Mouse (Mus musculus): ENCODE measurements at regions not wholly inside any gene's neighbourhood (a gene's known extent, or its start where the extent isn't known, plus 50 kb on each side); places are given as distances from the start of the nearest gene placed in this dataset.

DNA sequence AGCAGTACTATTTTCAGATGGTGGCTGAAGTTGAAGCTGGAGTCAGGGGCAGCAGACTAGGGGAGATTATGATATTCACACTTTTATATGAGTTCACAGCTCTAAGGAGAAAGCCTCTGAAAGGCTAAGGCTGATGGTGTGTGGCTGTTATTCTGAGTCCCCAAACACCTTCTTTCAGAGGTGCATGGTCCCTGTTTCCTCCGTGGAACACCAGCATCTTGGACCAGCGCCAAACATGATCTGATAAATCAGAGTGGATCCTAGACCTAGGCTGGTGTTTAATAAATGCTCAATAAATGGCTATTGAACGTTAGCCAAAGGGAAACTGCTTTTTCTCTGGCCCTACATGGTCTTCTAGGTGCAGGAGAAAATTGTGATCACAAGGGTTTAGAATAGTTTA is 269.2 kb downstream of the Agtpbp1 start:
- no peak for DNase-seq (ENCODE audit: low spot score in 2 of 2)

DNA sequence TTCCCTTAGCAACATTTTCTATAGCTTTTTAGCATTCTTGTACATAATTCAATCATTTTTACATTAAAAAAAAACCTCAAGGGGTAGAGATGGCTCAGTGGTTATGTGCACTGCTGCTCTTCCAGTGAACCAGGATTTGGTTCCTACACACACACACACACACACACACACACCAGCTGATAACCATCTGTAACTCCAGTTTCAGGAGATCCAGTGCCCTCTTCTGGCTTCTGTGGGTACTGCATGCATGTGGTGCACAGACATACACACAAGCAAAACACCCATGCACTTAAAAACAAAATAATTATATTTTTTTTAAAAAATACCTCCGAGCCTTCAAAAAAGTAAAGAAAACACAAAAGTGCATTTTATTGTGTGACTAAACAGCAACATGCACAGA is 270.6 kb downstream of the Agtpbp1 start:
- no peak for DNase-seq (ENCODE audit: low spot score in 2 of 2)

DNA sequence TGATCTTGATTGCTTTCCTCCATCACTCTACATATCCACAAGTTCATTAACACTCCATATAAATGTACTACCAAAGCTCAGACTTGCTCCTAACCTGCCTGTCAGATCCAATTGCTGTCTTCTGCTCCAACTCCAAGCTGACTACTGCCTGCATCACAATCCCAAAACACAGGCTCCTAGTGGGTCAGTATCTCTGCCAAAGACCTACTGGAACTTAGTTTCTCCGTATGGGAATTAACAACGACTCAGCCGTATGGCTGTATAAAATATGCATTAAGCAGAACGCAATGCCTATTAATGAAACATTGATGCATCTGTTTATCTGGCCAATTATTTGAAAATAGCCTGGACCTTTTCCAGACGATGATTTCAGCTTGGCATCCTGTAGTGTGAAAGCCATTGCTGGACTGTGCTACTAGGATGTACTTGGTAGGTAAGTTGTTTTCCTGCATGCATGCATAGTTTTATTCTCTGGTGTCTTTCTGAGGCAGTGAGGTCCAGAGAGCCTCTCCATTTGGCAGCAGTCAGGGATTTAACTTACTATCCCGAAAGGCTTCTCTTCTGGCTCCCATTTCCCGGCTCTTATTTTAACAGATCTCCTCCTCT is 271.2 kb downstream of the Agtpbp1 start:
- no peak for DNase-seq (ENCODE audit: low spot score in 2 of 2)

DNA sequence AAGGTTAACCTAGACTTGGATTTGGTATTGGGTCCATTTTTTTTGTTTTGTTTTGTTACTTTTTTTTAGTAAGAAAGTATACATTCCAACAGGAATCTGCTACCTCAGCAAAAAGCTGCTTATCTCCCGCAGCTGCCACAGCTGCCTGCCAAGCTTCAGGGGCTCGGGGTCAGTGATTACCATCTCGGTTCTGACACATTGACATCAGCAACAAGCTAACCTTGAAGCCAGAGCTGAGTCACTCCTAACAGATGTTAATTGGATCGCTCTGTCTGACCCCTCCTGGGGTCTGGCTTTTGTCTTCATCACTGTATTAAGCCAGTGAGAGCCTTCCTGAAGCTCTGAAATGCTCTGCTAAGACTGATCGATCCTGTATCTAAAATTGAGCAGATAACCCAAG is 292.1 kb downstream of the Agtpbp1 start:
- no peak for DNase-seq (ENCODE audit: low spot score in 2 of 2)

DNA sequence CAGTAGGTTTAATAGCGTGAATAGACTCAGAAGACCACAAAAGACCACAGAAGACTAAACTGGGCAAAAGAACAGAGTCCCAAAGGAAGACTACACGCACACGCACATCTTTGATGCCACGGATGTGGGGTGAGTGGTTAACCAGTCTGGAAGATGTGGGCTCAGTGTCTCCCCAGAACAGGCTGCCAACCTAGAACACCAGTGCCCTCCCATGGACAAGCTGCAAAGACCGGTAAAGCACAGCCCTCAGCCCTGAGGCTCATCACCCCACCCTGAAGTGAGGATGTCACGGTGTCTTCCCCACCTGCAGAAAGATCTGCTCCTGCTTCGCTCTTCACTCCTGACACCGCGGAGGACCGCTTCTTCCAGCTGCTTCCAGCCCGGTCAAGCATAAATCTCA is 295.9 kb downstream of the Agtpbp1 start:
- DNase-seq (ENCODE audit: low spot score in 2 of 2): peak; percentile 25 to 33

DNA sequence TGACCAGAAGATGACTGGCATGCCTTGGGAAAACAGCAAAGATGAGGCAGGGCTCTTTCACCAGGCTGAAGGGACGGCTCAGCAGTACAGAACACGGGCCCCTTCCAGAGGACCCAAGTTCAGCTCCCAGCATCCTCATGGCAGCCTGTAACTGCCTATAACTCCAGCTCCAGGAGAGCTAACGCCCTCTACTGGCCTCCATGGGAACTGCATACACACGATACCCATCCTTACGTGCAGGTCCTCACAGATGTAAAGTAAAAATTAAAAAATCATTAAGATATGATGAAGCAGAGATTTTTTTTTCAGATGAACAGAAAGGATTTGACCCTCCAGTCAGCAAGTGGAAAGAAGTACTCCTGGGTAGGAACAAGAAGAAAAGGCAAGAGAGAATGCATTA is 303.8 kb downstream of the Agtpbp1 start:
- DNase-seq (ENCODE audit: low spot score in 2 of 2): no peak

DNA sequence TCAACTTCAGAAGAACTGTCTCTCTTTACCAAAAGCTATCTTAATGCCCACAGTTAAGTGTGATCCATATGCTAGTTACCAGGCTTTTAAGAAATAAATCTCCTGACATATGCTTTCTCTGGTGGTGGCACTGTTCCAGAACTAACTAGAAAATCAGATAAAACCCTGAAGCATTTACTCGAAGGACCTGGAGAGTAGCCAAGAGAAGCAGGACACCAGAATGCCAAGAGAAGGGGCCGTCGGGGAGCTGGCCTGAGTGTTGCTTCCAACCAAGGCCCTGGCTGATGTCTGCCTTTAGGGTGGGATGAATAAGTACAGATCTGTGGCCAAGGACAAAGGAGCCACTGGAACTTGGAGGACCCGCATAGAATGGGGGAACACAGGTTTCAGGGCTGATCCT is 305.9 kb downstream of the Agtpbp1 start:
- no peak for DNase-seq (ENCODE audit: low spot score in 2 of 2)

DNA sequence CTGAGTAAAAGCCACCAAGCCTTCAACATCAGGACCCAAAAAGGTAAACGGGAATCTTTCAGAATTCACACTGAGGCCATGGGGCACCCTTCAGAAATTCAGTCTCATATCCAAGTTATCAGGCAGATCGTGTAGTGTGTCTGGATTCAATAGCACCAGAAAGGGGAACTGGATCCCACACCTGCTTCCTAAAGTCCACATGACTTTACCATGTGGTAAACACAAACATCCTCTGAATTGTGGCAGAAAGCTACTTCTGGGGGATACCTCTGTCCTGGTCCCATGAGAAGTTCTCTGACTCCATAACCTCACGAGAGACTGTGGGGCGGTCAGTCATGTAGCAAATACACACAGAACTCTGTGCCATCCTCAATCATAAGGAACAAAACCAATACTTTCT is 313.4 kb downstream of the Agtpbp1 start:
- DNase-seq (ENCODE audit: low spot score in 2 of 2): no peak

DNA sequence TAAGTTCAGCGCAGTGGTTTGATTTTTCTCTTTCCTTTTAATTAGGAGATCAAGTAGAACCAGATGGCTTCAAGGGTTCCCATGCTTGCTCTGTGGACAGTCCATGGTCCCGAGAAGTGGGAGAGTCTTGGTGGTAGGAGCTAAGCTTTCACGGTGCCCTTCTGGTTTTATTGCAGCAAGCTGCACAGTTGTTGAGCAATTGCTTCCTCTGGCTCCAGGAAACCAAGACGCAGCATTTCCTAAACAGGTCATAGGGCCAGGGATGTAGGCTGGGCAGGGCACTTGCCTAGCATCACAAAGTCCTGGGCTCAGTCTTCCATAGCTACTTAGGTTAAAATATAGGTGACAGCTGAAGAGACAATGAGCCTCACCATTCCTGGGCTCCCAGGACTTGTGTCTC is 318.2 kb downstream of the Agtpbp1 start:
- no peak for DNase-seq (ENCODE audit: low spot score in 2 of 2)

DNA sequence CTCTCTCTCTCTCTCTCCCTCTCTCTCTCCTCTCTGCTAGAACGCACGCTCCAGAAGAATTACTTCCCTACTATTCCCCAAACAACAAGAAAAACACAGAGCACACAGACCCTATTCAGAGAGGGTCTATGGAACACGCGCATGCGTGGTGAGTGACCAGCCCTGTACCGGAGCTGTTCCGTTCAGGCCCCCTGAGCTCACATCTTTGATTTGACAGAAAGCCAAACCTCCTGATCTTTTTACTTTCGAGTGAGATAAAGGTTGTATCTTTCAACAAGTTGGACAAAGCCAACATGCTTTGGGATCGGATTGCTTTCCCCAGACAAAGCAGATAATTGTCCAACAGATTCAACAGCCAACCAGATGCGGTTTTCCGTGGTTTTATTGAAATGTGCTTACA is 320.9 kb downstream of the Agtpbp1 start:
- DNase-seq (ENCODE audit: low spot score in 2 of 2): no peak

DNA sequence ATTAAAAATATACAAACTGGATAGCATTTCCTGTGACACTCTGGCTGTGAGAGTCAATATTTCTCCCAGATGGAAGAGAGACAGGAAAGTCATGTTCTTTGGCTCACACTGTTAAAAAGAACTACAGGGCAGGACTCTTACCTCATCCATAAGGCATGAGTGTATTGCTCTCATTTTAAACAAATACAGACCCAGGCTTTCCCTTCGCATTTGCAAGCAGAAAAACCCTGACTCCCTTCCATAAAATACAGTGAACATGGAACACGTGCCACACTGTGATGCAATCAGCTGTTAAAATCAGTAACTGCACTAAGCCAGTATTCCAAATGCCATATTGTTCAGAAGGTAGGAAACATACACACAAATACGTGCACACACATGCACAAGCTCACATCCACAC is 323.1 kb downstream of the Agtpbp1 start:
- DNase-seq (ENCODE audit: low spot score in 2 of 2): no peak

DNA sequence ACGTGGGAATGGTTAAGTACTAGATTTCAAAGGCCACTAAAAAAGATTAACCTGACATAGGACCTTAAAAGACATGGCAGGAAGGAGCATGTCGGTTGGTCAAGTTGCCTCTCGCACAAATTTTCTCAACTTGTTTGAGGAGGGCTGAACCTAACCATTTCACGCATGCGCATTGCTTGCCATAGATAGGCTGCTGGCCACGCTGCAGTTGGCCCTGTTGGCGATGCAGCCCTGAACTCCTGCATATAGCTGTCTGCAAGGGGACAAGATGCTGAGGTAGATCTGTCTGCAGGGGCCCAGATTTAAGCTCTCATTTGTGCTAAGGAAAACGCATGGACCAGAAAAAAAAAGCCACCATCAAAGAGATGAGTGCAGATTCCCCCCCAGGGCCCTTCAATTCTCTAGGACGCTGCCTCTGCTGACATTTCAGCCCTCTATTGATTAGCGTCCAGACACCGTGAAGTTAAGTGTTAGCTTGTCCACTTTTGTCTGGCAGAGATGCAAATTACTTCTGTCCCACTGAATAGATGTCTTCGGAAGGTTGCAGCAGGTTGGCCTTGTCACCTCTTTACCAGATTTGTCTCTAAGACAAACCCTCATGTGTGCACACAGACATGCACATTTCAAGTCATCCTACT is 329.1 kb downstream of the Agtpbp1 start:
- no peak for DNase-seq (ENCODE audit: low spot score in 2 of 2)

DNA sequence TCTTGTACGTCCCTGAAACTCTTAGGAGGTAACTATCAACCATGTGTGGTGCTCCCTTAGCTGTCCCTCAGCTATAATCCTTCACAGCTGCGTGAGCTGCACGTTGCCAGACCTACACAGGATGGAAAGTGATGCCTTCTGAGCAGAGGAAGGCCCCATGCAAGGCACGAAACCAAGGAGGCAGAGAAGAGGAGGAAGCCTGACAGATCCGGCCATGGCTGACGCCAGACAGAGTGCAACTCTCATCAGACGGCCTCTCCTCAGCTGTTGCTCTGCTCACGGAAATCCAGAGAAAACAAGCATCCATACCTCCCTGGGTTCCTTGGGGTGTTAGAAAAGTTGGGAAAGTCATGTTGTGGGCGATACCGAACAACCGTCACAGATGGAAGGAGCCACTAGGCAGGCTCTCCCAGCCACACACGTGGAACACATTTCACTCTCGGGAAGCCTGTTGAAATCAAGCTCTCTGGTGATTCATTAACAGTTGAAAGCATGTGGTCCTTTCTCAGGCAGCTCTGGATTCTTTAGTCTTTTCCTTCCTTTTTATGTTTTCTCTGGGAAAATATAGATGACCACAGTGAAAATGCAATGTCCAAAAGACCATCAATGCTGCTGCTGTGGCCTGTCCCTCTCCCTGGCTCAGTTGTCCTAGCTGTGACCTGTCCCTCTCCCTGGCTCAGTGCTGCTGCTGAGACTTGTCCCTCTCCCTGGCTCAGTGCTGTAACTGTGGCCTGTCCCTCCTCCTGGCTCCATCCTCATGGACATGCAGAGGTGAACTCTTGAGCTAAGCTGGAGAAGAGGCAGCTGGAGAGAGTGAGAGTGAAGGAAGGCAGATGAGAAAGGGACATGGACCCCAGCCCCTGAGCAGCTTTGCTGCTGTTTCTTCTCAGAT is 331.1 kb downstream of the Agtpbp1 start:
- DNase-seq (ENCODE audit: low spot score in 2 of 2): no peak

DNA sequence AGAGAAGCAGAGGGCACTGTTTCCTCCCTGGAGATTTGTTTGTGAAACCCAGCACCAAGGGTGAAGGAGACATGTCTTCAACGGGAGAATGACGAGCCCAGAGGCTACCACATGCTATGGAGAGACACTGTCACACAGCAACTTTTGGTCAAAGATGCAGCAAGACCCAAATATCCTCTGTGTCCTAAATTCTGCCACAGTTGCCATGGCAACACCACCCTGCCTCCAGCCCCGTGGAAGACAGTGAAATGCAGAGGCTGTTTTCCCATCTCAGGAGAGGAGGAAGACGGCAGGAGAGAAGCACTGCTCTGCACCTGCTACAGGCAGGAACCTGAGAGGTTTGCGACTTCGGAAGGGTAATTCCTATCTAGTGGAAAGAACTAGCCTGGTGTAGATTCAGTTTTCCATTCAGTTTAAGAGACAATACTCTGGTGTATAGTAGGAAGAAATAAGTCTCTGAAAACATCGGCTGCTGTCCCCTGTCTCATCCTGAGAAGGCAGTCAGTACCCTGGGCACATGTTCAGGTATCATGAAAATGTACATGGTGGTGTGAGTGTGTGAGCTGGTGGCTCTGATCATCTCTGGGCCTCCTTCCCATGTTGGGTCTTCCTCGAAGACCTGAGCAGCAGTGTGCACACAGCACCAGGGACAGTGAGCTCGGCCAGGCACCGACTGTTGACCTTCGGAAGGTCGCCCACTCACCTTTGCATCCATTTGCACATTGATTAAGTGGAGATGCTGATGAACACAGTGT is 333.6 kb downstream of the Agtpbp1 start:
- DNase-seq (ENCODE audit: low spot score in 2 of 2): peak; percentile 49 to 56

DNA sequence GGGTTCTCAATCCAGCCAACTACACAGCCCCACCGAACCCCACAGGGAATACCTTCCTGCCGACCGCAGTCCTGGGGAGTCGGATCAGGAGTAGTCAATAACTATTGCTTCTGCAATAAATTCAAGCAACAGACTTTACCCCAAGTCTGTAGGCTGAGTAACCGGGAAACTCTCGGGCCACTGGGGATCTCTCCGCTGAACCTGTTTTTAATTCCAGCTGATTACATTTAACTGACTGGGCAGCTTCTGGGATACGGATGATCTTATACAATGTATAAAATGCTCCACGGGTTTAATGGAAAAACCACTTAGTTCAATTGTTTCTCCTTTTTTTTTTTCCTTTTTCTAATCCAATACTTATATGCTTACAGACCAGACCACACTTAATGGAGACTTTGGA is 336.6 kb downstream of the Agtpbp1 start:
- no peak for DNase-seq (ENCODE audit: low spot score in 2 of 2)

DNA sequence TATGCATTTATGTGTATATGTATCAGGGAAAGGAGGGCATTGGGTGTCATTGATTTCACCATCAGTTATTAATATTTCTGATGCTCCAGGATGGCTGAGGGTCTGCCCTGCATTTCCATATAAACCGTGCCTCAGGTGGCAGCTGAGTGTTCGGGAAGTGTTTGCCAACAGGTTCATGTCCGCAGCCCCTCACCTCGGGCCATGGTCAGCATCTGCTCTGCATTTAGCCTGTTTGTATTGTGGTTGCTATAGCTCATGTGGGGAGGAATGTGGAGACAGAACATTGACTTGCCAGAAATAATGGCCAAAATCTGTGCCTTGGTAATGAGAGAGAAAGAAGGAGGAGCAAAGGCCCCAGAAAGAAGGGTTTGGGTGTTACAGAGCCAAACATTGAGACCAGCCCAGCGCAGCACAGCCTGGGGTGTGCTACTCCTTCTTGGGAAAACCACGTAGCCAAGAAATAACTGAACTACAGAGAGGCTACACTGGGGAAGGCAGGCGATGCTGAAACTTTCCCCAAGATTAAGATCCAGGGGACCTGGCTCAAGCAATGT is 338.0 kb downstream of the Agtpbp1 start:
- DNase-seq (ENCODE audit: low spot score in 2 of 2): no peak

DNA sequence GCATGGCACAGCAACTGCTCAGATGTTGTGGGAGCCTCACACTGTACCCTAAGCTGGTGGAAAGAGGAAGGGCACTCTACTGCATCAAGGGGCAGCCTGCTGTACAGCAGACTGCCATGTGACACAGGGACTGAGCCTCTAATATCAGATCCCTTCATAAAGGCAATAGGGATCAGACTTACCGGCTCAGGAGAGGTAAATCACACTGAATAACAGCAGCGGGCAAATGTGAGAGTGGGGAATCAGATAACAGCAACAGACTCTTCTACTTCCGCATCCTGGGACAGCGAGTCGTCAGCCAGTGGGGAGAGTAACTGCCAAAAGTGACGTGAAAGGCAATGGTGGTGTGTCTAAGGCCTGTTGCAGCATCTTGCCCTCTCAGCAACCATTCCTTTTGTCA is 339.0 kb downstream of the Agtpbp1 start:
- DNase-seq (ENCODE audit: low spot score in 2 of 2): no peak

DNA sequence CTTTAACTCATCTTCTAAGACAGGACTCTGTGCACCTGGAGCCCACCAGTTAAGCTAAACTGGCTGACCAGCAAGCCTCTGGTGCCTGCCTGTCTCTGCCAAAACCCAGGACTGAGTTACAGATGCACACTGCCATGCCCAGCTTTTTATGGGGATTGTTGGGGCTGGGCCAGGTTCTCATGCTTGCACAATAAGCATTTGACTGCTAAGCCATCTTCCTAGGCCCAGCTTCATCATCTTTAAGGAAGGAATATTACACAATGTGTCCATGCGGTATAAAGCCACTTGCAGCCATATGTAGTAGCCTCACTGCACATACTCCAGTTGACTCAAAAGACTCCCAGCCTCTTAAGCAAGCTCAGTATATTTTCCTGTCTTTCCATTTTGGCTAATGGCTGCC is 340.4 kb downstream of the Agtpbp1 start:
- no peak for DNase-seq (ENCODE audit: low spot score in 2 of 2)

DNA sequence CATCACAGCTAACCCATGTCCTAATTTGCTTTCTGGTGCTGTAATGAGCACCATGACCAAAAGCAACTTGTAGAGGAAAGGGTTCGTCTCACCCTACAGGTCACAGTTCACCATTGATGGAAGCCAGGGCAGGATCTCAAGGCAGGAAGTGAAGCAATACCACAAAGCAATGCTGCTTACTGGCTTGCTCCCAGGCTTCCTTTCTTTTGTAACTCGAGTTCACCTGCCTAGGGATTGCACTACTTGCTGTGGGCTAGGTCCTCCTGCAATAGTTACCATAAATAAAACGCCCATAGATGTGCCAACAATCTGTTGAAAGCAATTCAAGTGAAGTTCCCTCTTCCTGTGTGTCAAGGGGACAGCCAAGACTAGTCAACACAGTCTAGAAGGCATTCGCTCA is 342.4 kb downstream of the Agtpbp1 start:
- DNase-seq (ENCODE audit: low spot score in 2 of 2): no peak

DNA sequence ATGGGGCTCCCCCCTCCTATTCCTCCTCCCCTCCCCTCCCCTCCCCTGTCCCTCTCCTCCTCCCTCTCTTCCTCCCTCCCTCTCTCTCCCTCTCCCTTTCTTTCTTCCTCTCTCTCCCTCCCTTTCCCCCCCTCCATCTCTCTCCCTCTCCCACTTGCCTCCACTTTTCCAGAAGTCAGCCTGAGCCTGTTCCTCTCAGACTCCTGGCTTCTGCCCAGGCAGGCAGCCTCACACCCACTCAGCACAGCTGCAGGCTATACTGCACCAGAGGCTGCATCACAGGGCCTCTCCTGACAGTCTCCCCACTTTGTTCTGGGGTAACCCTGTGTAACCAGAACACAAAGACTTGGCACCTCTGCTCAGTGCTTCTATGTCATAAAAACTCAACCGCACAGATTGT is 346.3 kb downstream of the Agtpbp1 start:
- DNase-seq (ENCODE audit: low spot score in 2 of 2): peak; percentile 28 to 36

DNA sequence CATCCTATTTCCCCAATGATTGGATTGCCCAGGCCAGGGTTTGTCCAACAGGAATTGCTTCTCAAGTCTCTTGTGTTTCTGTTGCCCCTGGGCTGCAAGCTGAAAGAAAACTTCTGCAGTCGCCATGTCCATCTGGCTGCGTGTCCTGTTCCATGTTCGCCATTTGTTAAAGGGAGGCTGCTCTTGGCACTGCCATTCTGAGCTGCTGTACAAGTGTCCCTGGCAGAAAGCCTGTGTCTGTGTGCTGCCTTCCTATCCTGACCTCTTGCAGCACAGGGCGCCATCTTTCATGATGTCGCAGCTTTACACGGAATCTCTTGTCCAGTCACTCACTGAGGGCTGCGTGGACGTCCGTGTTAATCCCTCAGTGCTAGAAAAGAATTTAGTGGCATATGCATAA is 349.2 kb downstream of the Agtpbp1 start:
- DNase-seq (ENCODE audit: low spot score in 2 of 2): no peak

DNA sequence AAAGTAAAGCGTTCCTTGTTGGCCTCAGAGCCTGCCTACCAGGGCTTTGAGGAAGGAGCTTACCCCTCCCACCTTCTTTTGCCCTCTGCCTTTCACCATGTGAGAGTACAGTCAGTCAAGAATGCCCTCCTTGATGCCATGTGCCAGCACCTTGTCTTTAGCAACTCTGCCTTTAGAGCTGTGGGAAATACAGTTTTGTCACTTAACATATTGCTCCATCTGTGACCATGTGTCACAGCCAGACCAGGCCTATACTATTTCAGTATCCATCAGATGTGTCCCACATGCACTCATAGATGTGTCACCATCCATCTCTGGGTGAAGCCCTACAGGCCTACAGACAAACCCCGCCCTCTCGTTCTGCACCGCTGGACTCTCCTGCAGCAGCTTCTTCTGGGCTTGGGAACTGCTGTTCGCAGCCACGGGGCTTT is 355.9 kb downstream of the Agtpbp1 start:
- no peak for DNase-seq (ENCODE audit: low spot score in 2 of 2)

Measured in frontal cortex, postnatal 25 days (tissue).